Mouse (Mus musculus) CH12.LX (cell line): ENCODE results near the gene Cds1.

Experiments used
- CTCF ChIP-seq, 2 experiments: IDR thresholded peaks in 1 of 2; conservative IDR thresholded peaks in 1 of 2; 2 replicates each; pipeline ENCODE4 v1.5.1; 2011 to 2012; ENCODE audit warnings: low read depth in 2 of 2, low read length in 2 of 2, improper control_type of control experiment in 1 of 2, inconsistent platforms in 1 of 2, mild to moderate bottlenecking in 1 of 2, moderate library complexity in 1 of 2
- E2F4 ChIP-seq: IDR thresholded peaks from 2 replicates; pipeline ENCODE4 v1.6.1; 2011; ENCODE audit warnings: low read depth, low read length, improper control_type of control experiment; ENCODE audit not compliant: insufficient replicate concordance
- EP300 ChIP-seq: IDR thresholded peaks from 2 replicates; pipeline ENCODE4 v1.6.1; 2011; ENCODE audit warnings: low read length, improper control_type of control experiment
- GABPA ChIP-seq: IDR thresholded peaks from 2 replicates; pipeline ENCODE4 v1.6.1; 2012; ENCODE audit warnings: low read depth, low read length, improper control_type of control experiment, inconsistent platforms; ENCODE audit not compliant: insufficient replicate concordance
- HCFC1 ChIP-seq: IDR thresholded peaks from 2 replicates; pipeline ENCODE4 v1.6.1; 2012; ENCODE audit warnings: low read depth, mild to moderate bottlenecking, inconsistent platforms, low read length, improper control_type of control experiment
- MAFK ChIP-seq: IDR thresholded peaks from 2 replicates; pipeline ENCODE4 v1.6.1; 2011; ENCODE audit warnings: low read length, improper control_type of control experiment; ENCODE audit not compliant: insufficient replicate concordance
- MAX ChIP-seq: IDR thresholded peaks from 2 replicates; pipeline ENCODE4 v1.6.1; 2011; ENCODE audit warnings: low read length, improper control_type of control experiment
- MAZ ChIP-seq: IDR thresholded peaks from 2 replicates; pipeline ENCODE4 v1.6.1; 2012; ENCODE audit warnings: low read depth, mild to moderate bottlenecking, inconsistent platforms, low read length, improper control_type of control experiment, moderate library complexity
- POLR2AphosphoS2 ChIP-seq: IDR thresholded peaks from 2 replicates; pipeline ENCODE4 v1.6.1; 2011; ENCODE audit warnings: low read depth, low read length, improper control_type of control experiment
- SMC3 ChIP-seq: IDR thresholded peaks from 2 replicates; pipeline ENCODE4 v1.6.1; 2011; ENCODE audit warnings: low read depth, low read length, improper control_type of control experiment
- USF1 ChIP-seq: IDR thresholded peaks from 2 replicates; pipeline ENCODE4 v1.6.1; 2014; ENCODE audit warnings: low read depth, mild to moderate bottlenecking, inconsistent platforms, low read length, improper control_type of control experiment

- TF ChIP-seq CTCF (conservative IDR thresholded peaks at IDR 0.05 in 1 of 2, IDR thresholded peaks at IDR 0.05 in 1 of 2; ENCODE audit: low read depth in 2 of 2, low read length in 2 of 2) (no peak), MAX (no peak), MAFK (no peak), HCFC1 (no peak), MAZ (no peak), E2F4 (no peak), USF1 (no peak), POLR2AphosphoS2 (no peak), EP300 (no peak), GABPA (no peak), SMC3 (no peak)
These were observed 54.3 kb downstream of the Cds1 start for GRCm38 (mm10) chr5:101819216-101819615.
